Mouse (Mus musculus): ENCODE data around the gene Masp2.

Masp2 gene

GRCm38 (mm10) chr4:148635309-148635708 lies 33.0 kb downstream of the Masp2 start:
- no peak for DNase-seq (ENCODE audit: low read depth, low spot score)

- no peak for DNase-seq (ENCODE audit: low read depth, low spot score)
These were observed 35.9 kb downstream of the Masp2 start for GRCm38 (mm10) chr4:148638302-148638701.

- no peak for DNase-seq (ENCODE audit: low read depth, low spot score)
These were observed 37.1 kb downstream of the Masp2 start for GRCm38 (mm10) chr4:148639455-148639854.

- DNase-seq (ENCODE audit: low read depth, low spot score), result no peak
These were observed 38.8 kb downstream of the Masp2 start for GRCm38 (mm10) chr4:148641121-148641520.

GRCm38 (mm10) chr4:148643291-148644156 lies 41.2 kb downstream of the Masp2 start, which contains the start of gene Gm572:
Gm572 (plus strand) TSS chr4:148643317.
- no peak for DNase-seq (ENCODE audit: low read depth, low spot score)

- no peak for DNase-seq (ENCODE audit: low read depth, low spot score)
These were observed 41.8 kb downstream of the Masp2 start for GRCm38 (mm10) chr4:148644157-148644511.

- no peak for DNase-seq (ENCODE audit: low read depth, low spot score)
These were observed 42.6 kb downstream of the Masp2 start for GRCm38 (mm10) chr4:148644926-148645325.

GRCm38 (mm10) chr4:148646616-148647015 lies 44.3 kb downstream of the Masp2 start:
- DNase-seq (ENCODE audit: low read depth, low spot score), result no peak

- DNase-seq (ENCODE audit: low read depth, low spot score), result no peak
These were observed 47.0 kb downstream of the Masp2 start for GRCm38 (mm10) chr4:148649309-148649708.

- DNase-seq (ENCODE audit: low read depth, low spot score), result no peak
These were observed 48.7 kb downstream of the Masp2 start for GRCm38 (mm10) chr4:148651045-148651444.

- no peak for DNase-seq (ENCODE audit: low read depth, low spot score)
These were observed 52.5 kb downstream of the Masp2 start for GRCm38 (mm10) chr4:148654701-148655398.

GRCm38 (mm10) chr4:148656691-148657258 lies 54.4 kb downstream of the Masp2 start:
- no peak for DNase-seq (ENCODE audit: low read depth, low spot score)

GRCm38 (mm10) chr4:148657776-148658175 lies 55.4 kb downstream of the Masp2 start:
- no peak for DNase-seq (ENCODE audit: low read depth, low spot score)

GRCm38 (mm10) chr4:148660174-148660573 lies 57.8 kb downstream of the Masp2 start:
- DNase-seq (ENCODE audit: low read depth, low spot score), result no peak

GRCm38 (mm10) chr4:148662168-148662965 lies 60.0 kb downstream of the Masp2 start:
- no peak for DNase-seq (ENCODE audit: low read depth, low spot score)

GRCm38 (mm10) chr4:148663326-148663725 lies 61.0 kb downstream of the Masp2 start:
- DNase-seq (ENCODE audit: low read depth, low spot score), result no peak

- DNase-seq (ENCODE audit: low read depth, low spot score), result no peak
These were observed 61.7 kb downstream of the Masp2 start for GRCm38 (mm10) chr4:148664021-148664420.

All from brain, embryonic 18.5 days (tissue).